Mouse (Mus musculus) heart, adult 2 months (tissue): ENCODE measurements at regions not wholly inside any gene's neighbourhood (a gene's known extent, or its start where the extent isn't known, plus 50 kb on each side); places are given as distances from the start of the nearest gene placed in this dataset.

Source experiments
- DNase-seq, 2 experiments: peaks; one replicate each; pipeline ENCODE4 v3.0.0; 2021
- H3K27ac ChIP-seq: fragments of 200-600 bp; 2 replicates; pipeline ENCODE4 v1.8.1; 2022
- H3K27me3 ChIP-seq: fragments of 200-500 bp; 2 replicates; pipeline ENCODE4 v1.6.1; 2012; ENCODE audit warnings: mild to moderate bottlenecking, low read length, inconsistent platforms, mixed read lengths; ENCODE audit not compliant: control insufficient read depth, insufficient read depth
- H3K36me3 ChIP-seq: fragments of 200-500 bp; 2 replicates; pipeline ENCODE4 v1.6.1; 2012; ENCODE audit warnings: low read length, inconsistent platforms; ENCODE audit not compliant: control insufficient read depth, insufficient read depth
- H3K4me1 ChIP-seq: fragments of 200-500 bp; 2 replicates; pipeline ENCODE4 v1.6.1; 2011; ENCODE audit warnings: low read length; ENCODE audit not compliant: control insufficient read depth, insufficient read depth
- H3K4me3 ChIP-seq: fragments of 200-600 bp; 2 replicates; pipeline ENCODE4 v1.8.1; 2022
- H3K79me2 ChIP-seq: fragments of 200-500 bp; replicated peaks from 2 replicates; pipeline ENCODE4 v1.6.1; 2012; ENCODE audit warnings: mild to moderate bottlenecking, inconsistent platforms, low read length, moderate library complexity, mixed read lengths; ENCODE audit not compliant: control insufficient read depth, insufficient read depth
- H3K9ac ChIP-seq: fragments of 200-500 bp; 2 replicates; pipeline ENCODE4 v1.6.1; 2012; ENCODE audit warnings: low read depth, mild to moderate bottlenecking, control low read depth, inconsistent platforms, low read length, mixed read lengths
- CTCF ChIP-seq: fragments of 200-600 bp; IDR thresholded peaks from 2 replicates; pipeline ENCODE4 v1.8.1; 2022; ENCODE audit warnings: antibody characterized with exemption, mild to moderate bottlenecking, moderate library complexity
- EP300 ChIP-seq: fragments of 200-500 bp; IDR thresholded peaks from 2 replicates; pipeline ENCODE4 v1.6.1; 2011; ENCODE audit warnings: low read depth, low read length, control low read depth; ENCODE audit not compliant: insufficient read depth
- POLR2A ChIP-seq: fragments of 200-500 bp; IDR thresholded peaks from 2 replicates; pipeline ENCODE4 v1.6.1; 2011; ENCODE audit warnings: mild to moderate bottlenecking, low read depth, low read length, control low read depth; ENCODE audit not compliant: insufficient read depth
- WGBS: fragments of 180-500 bp; shearing (Covaris S2); methylation state at CpG from one replicate; pipeline ENCODE4 v1.1.7; 2018; 5-methylcytosine and 5-hydroxymethylcytosine counted together
- intact Hi-C: fragments of 180-260 bp; cut with DNase I; formaldehyde crosslinking; loops from one replicate; pipeline ENCODE4 v1.15.1; 2025

DNA sequence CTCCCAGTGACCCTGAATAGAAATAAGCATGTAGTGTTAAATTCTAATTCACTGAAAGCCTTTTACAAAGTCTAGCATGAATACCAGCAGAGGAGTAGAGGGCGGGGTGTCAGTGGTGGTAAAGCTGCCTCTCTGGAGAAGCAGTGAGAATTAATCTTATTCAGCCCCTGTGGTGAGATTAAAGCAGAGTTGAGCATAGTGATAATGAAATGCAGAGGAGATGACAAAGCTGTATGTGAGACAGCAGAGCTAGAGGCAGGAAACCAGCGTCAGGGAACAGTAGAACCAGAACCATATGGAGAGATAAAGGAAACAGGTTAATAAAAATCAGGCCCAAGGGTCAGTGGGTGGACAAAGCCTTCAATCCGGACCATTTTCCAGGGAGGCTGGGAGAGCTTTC, 1827.2 kb downstream of the Poteg start:
- Histone ChIP-seq H3K27me3 (no peaks in the 10 kb centered on the region; the same call in 1 of the 2 replicates), H3K36me3 (no peaks in the 10 kb centered on the region), H3K4me1 (no peaks in the 10 kb centered on the region), H3K4me3 (no peak overlapping the region), H3K27ac (no peak overlapping the region), H3K9ac (no peak overlapping the region), H3K79me2 (no peaks in the 10 kb centered on the region)
- TF ChIP-seq POLR2A (no peak), CTCF (no peak), EP300 (no peak)
- intact Hi-C loops = no loop called here
- WGBS = 19% methylated on average over 3 of the region's 3 CpGs
- no peak for DNase-seq

DNA sequence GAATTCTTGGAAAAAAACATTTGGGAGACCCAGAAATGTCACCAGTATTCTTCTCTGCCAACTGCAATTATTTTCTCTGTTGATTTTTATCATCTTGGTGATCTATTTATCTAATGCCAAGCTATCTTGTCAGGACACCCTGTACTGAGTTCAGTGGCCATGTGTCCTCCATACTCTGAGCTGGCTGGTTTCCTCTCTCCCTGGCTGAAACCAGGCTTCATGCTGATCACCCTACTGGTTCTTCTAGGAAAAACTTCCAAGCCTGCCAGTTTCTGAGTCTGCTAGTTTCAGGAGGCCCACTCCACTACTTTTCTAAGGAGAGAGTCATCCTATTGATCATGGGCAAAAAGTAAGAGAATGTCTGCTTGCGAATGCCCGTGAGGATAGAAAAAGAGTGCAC, 1831.2 kb downstream of the Poteg start:
- Histone ChIP-seq H3K9ac (no peak overlapping the region), H3K4me3 (no peak overlapping the region), H3K27ac (no peak overlapping the region), H3K36me3 (no peaks in the 10 kb centered on the region), H3K27me3 (no peaks in the 10 kb centered on the region; the same call in 1 of the 2 replicates), H3K4me1 (no peaks in the 10 kb centered on the region), H3K79me2 (no peaks in the 10 kb centered on the region)
- TF ChIP-seq CTCF (no peak), EP300 (no peak), POLR2A (no peak)
- DNase-seq = no peak
- intact Hi-C loops = no loop called here
- WGBS = 90% methylated on average over 2 of the region's 2 CpGs

DNA sequence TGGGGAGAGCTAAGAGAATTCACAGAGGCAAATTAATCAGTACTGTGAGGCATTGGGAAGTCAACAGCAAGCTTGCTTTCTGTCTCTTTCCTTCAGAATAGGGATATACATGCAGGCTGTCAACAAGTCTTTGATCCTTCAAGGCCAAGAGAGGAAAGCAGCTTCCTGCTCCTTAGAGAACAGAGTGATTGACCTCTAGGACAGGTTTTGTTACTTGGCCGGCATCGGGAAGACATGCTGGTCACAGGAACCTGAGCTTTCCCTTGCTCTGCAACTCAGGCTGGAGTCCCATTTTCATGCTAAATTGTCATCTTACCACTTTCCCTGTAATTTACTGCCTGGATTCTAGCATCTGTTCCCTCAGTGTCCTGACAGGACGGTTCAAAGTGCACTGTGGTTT, 1831.8 kb downstream of the Poteg start:
- WGBS = 33% methylated on average over 3 of the region's 3 CpGs
- Histone ChIP-seq H3K36me3 (no peaks in the 10 kb centered on the region), H3K27me3 (no peaks in the 10 kb centered on the region; the same call in 1 of the 2 replicates), H3K4me3 (no peak overlapping the region), H3K9ac (no peak overlapping the region), H3K79me2 (no peaks in the 10 kb centered on the region), H3K4me1 (no peaks in the 10 kb centered on the region), H3K27ac (no peak overlapping the region)
- intact Hi-C loops = no loop called here
- no peak for DNase-seq
- TF ChIP-seq EP300 (no peak), CTCF (no peak), POLR2A (no peak)

GRCm38 (mm10) chr8:29290386-29290785, 1842.9 kb downstream of the Poteg start:
- no peaks in the 10 kb centered on the region for H3K4me1 ChIP-seq
- DNase-seq = no peak
- H3K27me3 ChIP-seq = no peaks in the 10 kb centered on the region
- TF ChIP-seq POLR2A (no peak), CTCF (peak; percentile 59), EP300 (no peak)
- H3K27ac ChIP-seq = no peak overlapping the region
- no peaks in the 10 kb centered on the region for H3K79me2 ChIP-seq
- intact Hi-C loops = no loop called here
- H3K4me3 ChIP-seq = no peak overlapping the region
- H3K9ac ChIP-seq = no peak overlapping the region
- 4% methylated on average over 6 of the region's 6 CpGs for WGBS
- H3K36me3 ChIP-seq = no peaks in the 10 kb centered on the region
